Mouse (Mus musculus): ENCODE measurements around the gene Mrm3.

- TF ChIP-seq CTCF (IDR thresholded peaks at IDR 0.05; ENCODE audit: borderline replicate concordance, extremely low read depth, insufficient read depth, insufficient read length) (no peak), POLR2A (IDR thresholded peaks at IDR 0.05; ENCODE audit: borderline replicate concordance, extremely low read depth, insufficient read depth, insufficient read length, poor library complexity, severe bottlenecking) (no peak)
These were observed 42.0 kb downstream of the Mrm3 start for GRCm38 (mm10) chr11:76285431-76286075.
